Mouse (Mus musculus) kidney, postnatal 4 days (tissue): ENCODE measurements at regions not wholly inside any gene's neighbourhood (a gene's known extent, or its start where the extent isn't known, plus 50 kb on each side); places are given as distances from the start of the nearest gene placed in this dataset.

Experiments
- DNase-seq, 2 experiments: peaks; one replicate each; pipeline ENCODE4 v3.0.0; 2021; ENCODE audit warnings: mixed read lengths in 2 of 2

- DNase-seq, result no peak
Measured at GRCm38 (mm10) chr2:48624461-48624860, 189.4 kb upstream of the Acvr2a start.

GRCm38 (mm10) chr2:48627011-48627410 lies 186.9 kb upstream of the Acvr2a start:
- no peak for DNase-seq

- DNase-seq, result no peak
Measured at GRCm38 (mm10) chr2:48629106-48630050, 184.5 kb upstream of the Acvr2a start.

GRCm38 (mm10) chr2:48634456-48635174 lies 179.3 kb upstream of the Acvr2a start:
- DNase-seq, result peak; percentile 13 to 28

GRCm38 (mm10) chr2:48636108-48636507 lies 177.8 kb upstream of the Acvr2a start:
- DNase-seq, result no peak

- DNase-seq, result no peak
Measured at GRCm38 (mm10) chr2:48644114-48644513, 169.8 kb upstream of the Acvr2a start.

- DNase-seq, result no peak
Measured at GRCm38 (mm10) chr2:48650281-48650680, 163.6 kb upstream of the Acvr2a start.

GRCm38 (mm10) chr2:48661222-48661621 lies 152.7 kb upstream of the Acvr2a start:
- DNase-seq, result no peak

- no peak for DNase-seq
Measured at GRCm38 (mm10) chr2:48665103-48665502, 148.8 kb upstream of the Acvr2a start.

GRCm38 (mm10) chr2:48689098-48689497 lies 124.8 kb upstream of the Acvr2a start:
- DNase-seq, result no peak

- DNase-seq, result no peak
Measured at GRCm38 (mm10) chr2:48694509-48694908, 119.4 kb upstream of the Acvr2a start.

GRCm38 (mm10) chr2:48700886-48701285 lies 113.0 kb upstream of the Acvr2a start:
- DNase-seq, result peak; percentile 29 to 41

- DNase-seq, result peak; percentile 38
Measured at GRCm38 (mm10) chr2:48705103-48705804, 108.7 kb upstream of the Acvr2a start.

- DNase-seq, result no peak
Measured at GRCm38 (mm10) chr2:48705805-48706150, 108.1 kb upstream of the Acvr2a start.

- DNase-seq, result no peak
Measured at GRCm38 (mm10) chr2:48706188-48706587, 107.7 kb upstream of the Acvr2a start.

- no peak for DNase-seq
Measured at GRCm38 (mm10) chr2:48716206-48716605, 97.7 kb upstream of the Acvr2a start.

- DNase-seq, result no peak
Measured at GRCm38 (mm10) chr2:48717770-48718169, 96.1 kb upstream of the Acvr2a start.

GRCm38 (mm10) chr2:48718261-48718660 lies 95.6 kb upstream of the Acvr2a start:
- no peak for DNase-seq

- no peak for DNase-seq
Measured at GRCm38 (mm10) chr2:48730780-48731179, 83.1 kb upstream of the Acvr2a start.

GRCm38 (mm10) chr2:48733936-48734335 lies 80.0 kb upstream of the Acvr2a start:
- no peak for DNase-seq

GRCm38 (mm10) chr2:48734521-48734920 lies 79.4 kb upstream of the Acvr2a start:
- DNase-seq, result no peak

GRCm38 (mm10) chr2:48736312-48736711 lies 77.6 kb upstream of the Acvr2a start:
- no peak for DNase-seq
